Mouse (Mus musculus): ENCODE data around the gene Agap1. TPM values are rescaled to one million over a fixed set of nuclear protein-coding genes. Genes with fewer than 3 reads are reported as not detected.
A peak's percentile ranks its signal among the peaks of the same experiment; 100 is the strongest.

Agap1 gene
- polyA plus RNA-seq, 1 experiment from 2014 or later, result 7.7 TPM

DNA sequence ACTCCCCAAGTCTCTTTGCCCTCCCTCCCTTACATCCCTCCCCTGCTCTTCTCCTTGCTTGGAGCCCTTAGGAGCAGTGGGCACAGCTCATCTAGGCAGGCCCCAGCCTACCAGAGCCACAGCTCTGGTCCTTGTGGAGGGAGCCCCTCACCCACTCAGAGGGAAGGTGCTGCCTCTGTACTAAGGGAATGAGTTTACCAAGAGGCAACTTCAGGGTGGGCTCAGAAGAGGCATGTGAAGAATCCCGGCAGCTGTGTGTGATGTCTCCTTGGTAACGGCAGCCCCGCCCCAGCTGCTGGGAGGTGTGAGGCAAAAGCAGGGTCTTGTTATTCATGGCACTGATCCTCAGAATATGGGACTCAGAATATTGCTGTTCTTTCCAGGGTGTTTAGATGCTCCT is 309.3 kb downstream of the Agap1 start:
- ATAC-seq (ENCODE audit: low FRiP score, low TSS enrichment), result peak; percentile 65; the same call in 1 of the 2 replicates
- Histone ChIP-seq H3K4me3 (ENCODE audit: low read length) (no peak overlapping the region), H3K9ac (replicated peaks; ENCODE audit: low read length) (no peak overlapping the region), H3K4me1 (ENCODE audit: insufficient read depth, low read length) (peaks cover 8% of the 10 kb centered on the region), H3K9me3 (ENCODE audit: low read length) (no peaks in the 10 kb centered on the region), H3K27me3 (ENCODE audit: insufficient read depth, low read length) (no peaks in the 10 kb centered on the region), H3K4me2 (replicated peaks; ENCODE audit: low read depth, low read length) (no peak overlapping the region), H3K36me3 (ENCODE audit: insufficient read depth, low read length) (no peaks in the 10 kb centered on the region), H3K27ac (ENCODE audit: low read length) (no peak overlapping the region)
- WGBS, result 15% methylated on average over 3 of the region's 3 CpGs

DNA sequence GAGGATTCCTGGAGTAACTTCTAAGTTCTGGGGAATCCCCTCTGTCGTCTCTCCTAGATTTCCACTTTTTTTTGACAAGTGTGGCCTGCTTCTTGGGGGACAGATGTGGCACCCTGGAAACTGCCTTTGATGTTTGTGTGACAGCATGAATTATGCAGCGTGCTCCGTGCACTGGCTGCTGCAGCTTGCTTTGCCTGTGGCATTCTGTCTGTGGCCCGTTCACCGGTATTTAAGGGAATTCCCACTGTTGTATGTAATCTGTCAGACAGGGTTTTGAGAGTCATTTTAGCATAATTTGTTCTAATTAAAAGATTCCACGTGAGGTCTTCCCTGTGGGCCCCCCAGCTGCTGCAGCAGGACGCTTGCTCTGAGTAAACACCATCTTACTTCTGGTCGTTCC is 312.3 kb downstream of the Agap1 start:
- no peak overlapping the region for H3K4me3 ChIP-seq (ENCODE audit: low read length)
- H3K4me2 ChIP-seq (replicated peaks; ENCODE audit: low read depth, low read length), result no peak overlapping the region
- H3K36me3 ChIP-seq (ENCODE audit: insufficient read depth, low read length), result peaks cover 7% of the 10 kb centered on the region; the same call in 1 of the 2 replicates
- H3K27me3 ChIP-seq (ENCODE audit: insufficient read depth, low read length), result no peaks in the 10 kb centered on the region
- no peak overlapping the region for H3K27ac ChIP-seq (ENCODE audit: low read length)
- no peaks in the 10 kb centered on the region for H3K9me3 ChIP-seq (ENCODE audit: low read length)
- no peak overlapping the region for H3K9ac ChIP-seq (replicated peaks; ENCODE audit: low read length)
- peaks cover 8% of the 10 kb centered on the region for H3K4me1 ChIP-seq (ENCODE audit: insufficient read depth, low read length)
- ATAC-seq (ENCODE audit: low FRiP score, low TSS enrichment), result no peak
- 56% methylated on average over 8 of the region's 8 CpGs for WGBS

DNA sequence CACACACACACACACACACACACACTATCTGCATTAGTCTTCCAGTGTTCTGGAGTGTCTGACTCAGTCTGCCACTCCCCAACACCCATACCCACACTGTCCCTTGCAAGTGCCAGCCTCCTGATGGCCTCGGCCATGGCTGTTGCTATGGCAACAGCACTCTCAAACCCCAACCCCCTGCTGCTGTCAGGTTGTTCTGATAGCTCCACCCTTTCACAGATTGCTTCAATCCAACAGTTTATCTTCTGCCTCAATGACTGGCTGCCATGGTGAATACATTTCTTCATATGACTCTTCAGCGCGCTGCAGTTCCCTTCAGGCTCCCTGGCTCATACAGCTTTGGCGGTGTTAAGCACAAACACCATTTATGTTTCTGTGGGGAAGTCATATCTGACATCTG is 315.0 kb downstream of the Agap1 start:
- no peak for ATAC-seq (ENCODE audit: low FRiP score, low TSS enrichment)
- WGBS, result 85% methylated on average over 4 of the region's 4 CpGs

GRCm38 (mm10) chr1:89770298-89770697 is 315.7 kb downstream of the Agap1 start:
- no peaks in the 10 kb centered on the region for H3K4me1 ChIP-seq (ENCODE audit: insufficient read depth, low read length)
- peaks cover 7% of the 10 kb centered on the region; the same call in 1 of the 2 replicates for H3K36me3 ChIP-seq (ENCODE audit: insufficient read depth, low read length)
- WGBS, result 70% methylated on average over 1 of the region's 1 CpGs
- no peak overlapping the region for H3K27ac ChIP-seq (ENCODE audit: low read length)
- no peak for ATAC-seq (ENCODE audit: low FRiP score, low TSS enrichment)
- no peak overlapping the region for H3K4me2 ChIP-seq (replicated peaks; ENCODE audit: low read depth, low read length)
- no peaks in the 10 kb centered on the region for H3K27me3 ChIP-seq (ENCODE audit: insufficient read depth, low read length)
- H3K4me3 ChIP-seq (ENCODE audit: low read length), result no peak overlapping the region
- no peaks in the 10 kb centered on the region for H3K9me3 ChIP-seq (ENCODE audit: low read length)
- H3K9ac ChIP-seq (replicated peaks; ENCODE audit: low read length), result no peak overlapping the region

More for the DNA sequence above, 315.0 kb downstream of the Agap1 start:
- H3K9me3 ChIP-seq (ENCODE audit: low read length), result no peaks in the 10 kb centered on the region
- H3K4me2 ChIP-seq (replicated peaks; ENCODE audit: low read depth, low read length), result no peak overlapping the region
- no peak overlapping the region for H3K4me3 ChIP-seq (ENCODE audit: low read length)
- peaks cover 7% of the 10 kb centered on the region; the same call in 1 of the 2 replicates for H3K36me3 ChIP-seq (ENCODE audit: insufficient read depth, low read length)
- H3K4me1 ChIP-seq (ENCODE audit: insufficient read depth, low read length), result no peaks in the 10 kb centered on the region
- no peak overlapping the region for H3K9ac ChIP-seq (replicated peaks; ENCODE audit: low read length)
- H3K27me3 ChIP-seq (ENCODE audit: insufficient read depth, low read length), result no peaks in the 10 kb centered on the region
- no peak overlapping the region for H3K27ac ChIP-seq (ENCODE audit: low read length)

DNA sequence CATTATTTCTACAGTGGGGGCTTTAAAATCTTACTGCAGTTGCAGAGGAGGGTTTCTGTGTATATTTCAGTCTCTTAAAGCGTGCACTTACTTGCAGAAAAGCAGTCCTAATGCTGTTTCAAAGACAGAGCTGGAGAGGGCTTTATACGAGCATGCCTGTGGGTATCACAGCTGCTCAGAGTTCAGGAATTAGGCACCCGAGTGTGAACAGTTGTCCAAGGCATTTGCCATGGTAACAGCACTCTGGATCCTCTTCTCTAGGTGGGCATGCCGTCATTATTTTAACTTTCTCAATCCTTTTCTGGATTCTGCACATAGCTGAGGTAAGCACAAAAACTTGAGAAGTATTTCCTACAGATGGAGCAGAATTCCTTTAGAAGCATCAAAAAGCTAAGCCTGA is 321.1 kb downstream of the Agap1 start:
- ATAC-seq (ENCODE audit: low FRiP score, low TSS enrichment), result no peak
- Histone ChIP-seq H3K4me1 (ENCODE audit: insufficient read depth, low read length) (no peaks in the 10 kb centered on the region), H3K27ac (ENCODE audit: low read length) (no peak overlapping the region), H3K4me3 (ENCODE audit: low read length) (no peak overlapping the region), H3K4me2 (replicated peaks; ENCODE audit: low read depth, low read length) (no peak overlapping the region), H3K36me3 (ENCODE audit: insufficient read depth, low read length) (no peaks in the 10 kb centered on the region), H3K9ac (replicated peaks; ENCODE audit: low read length) (no peak overlapping the region), H3K27me3 (ENCODE audit: insufficient read depth, low read length) (no peaks in the 10 kb centered on the region), H3K9me3 (ENCODE audit: low read length) (no peaks in the 10 kb centered on the region)
- WGBS, result 42% methylated on average over 4 of the region's 4 CpGs

DNA sequence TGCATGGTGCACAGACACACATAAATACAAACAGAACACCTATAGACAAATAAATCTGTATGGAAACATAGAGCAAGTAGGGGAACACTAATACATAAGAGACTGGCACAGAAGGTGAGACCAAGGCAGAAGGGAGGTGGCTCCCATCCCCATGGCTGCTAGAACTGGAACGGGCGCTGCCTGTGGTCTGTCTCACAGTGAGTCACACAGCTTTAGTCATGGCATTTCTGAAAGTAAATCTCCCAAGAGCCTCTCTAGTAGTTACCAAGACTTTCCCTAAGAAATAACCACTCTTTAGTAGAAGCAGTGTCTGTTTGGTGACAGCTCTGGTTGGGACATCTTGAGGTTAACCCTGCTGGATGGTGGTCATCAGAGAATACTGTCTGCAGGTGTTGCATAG is 326.1 kb downstream of the Agap1 start:
- Histone ChIP-seq H3K36me3 (ENCODE audit: insufficient read depth, low read length) (no peaks in the 10 kb centered on the region), H3K27ac (ENCODE audit: low read length) (no peak overlapping the region), H3K4me2 (replicated peaks; ENCODE audit: low read depth, low read length) (no peak overlapping the region), H3K9me3 (ENCODE audit: low read length) (no peaks in the 10 kb centered on the region), H3K4me1 (ENCODE audit: insufficient read depth, low read length) (peaks cover 11% of the 10 kb centered on the region), H3K27me3 (ENCODE audit: insufficient read depth, low read length) (no peaks in the 10 kb centered on the region), H3K4me3 (ENCODE audit: low read length) (no peak overlapping the region), H3K9ac (replicated peaks; ENCODE audit: low read length) (no peak overlapping the region)
- WGBS, result 97% methylated on average over 2 of the region's 2 CpGs
- ATAC-seq (ENCODE audit: low FRiP score, low TSS enrichment), result no peak

DNA sequence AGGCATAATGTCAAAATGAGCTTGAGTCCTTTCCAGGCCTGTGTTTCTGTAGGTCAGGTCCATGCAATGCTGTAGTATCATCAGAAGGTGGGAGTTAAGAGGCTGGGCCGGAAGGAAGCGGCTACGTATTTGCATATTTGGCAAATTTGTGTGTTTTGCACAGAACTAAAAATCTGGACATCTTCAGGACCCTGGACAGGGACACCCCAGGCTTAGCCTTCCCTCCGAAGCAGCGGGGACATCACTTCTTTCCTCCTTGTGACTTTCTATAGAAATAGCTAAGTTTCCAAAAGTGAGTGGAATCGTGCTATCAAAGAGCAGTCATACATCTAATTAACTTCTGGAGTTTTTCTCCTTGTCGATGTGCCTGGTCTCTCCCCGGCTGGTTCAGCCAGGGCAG is 327.3 kb downstream of the Agap1 start:
- no peaks in the 10 kb centered on the region for H3K9me3 ChIP-seq (ENCODE audit: low read length)
- H3K36me3 ChIP-seq (ENCODE audit: insufficient read depth, low read length), result no peaks in the 10 kb centered on the region
- no peaks in the 10 kb centered on the region for H3K27me3 ChIP-seq (ENCODE audit: insufficient read depth, low read length)
- peaks cover 11% of the 10 kb centered on the region for H3K4me1 ChIP-seq (ENCODE audit: insufficient read depth, low read length)
- H3K4me3 ChIP-seq (ENCODE audit: low read length), result no peak overlapping the region
- no peak for ATAC-seq (ENCODE audit: low FRiP score, low TSS enrichment)
- WGBS, result 54% methylated on average over 8 of the region's 8 CpGs
- no peak overlapping the region for H3K9ac ChIP-seq (replicated peaks; ENCODE audit: low read length)
- no peak overlapping the region for H3K27ac ChIP-seq (ENCODE audit: low read length)
- no peak overlapping the region for H3K4me2 ChIP-seq (replicated peaks; ENCODE audit: low read depth, low read length)

DNA sequence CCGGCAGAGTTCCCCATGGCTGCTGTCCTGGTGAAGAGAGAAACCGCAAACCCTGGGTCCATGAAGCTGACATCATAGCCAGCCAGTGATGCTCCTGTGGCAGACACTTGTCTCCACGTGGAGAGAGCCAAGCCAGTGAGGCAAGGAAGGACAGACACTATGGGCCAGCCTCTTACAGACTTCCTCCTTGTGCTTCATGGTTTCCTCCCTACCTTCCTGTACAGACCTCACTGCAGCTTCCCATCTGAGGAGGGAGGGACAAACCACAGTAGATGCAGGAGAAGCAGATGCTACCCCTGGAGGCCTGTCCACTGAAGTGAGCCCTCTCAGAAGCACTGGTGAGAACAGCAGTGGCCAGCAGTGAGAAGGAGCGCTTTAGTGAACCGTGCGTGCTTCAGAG is 332.2 kb downstream of the Agap1 start:
- 88% methylated on average over 6 of the region's 6 CpGs for WGBS
- Histone ChIP-seq H3K27ac (ENCODE audit: low read length) (no peak overlapping the region), H3K4me2 (replicated peaks; ENCODE audit: low read depth, low read length) (no peak overlapping the region), H3K36me3 (ENCODE audit: insufficient read depth, low read length) (peaks cover 15% of the 10 kb centered on the region), H3K4me1 (ENCODE audit: insufficient read depth, low read length) (peaks cover 11% of the 10 kb centered on the region), H3K9ac (replicated peaks; ENCODE audit: low read length) (no peak overlapping the region), H3K9me3 (ENCODE audit: low read length) (no peaks in the 10 kb centered on the region), H3K27me3 (ENCODE audit: insufficient read depth, low read length) (no peaks in the 10 kb centered on the region), H3K4me3 (ENCODE audit: low read length) (no peak overlapping the region)
- ATAC-seq (ENCODE audit: low FRiP score, low TSS enrichment), result no peak

DNA sequence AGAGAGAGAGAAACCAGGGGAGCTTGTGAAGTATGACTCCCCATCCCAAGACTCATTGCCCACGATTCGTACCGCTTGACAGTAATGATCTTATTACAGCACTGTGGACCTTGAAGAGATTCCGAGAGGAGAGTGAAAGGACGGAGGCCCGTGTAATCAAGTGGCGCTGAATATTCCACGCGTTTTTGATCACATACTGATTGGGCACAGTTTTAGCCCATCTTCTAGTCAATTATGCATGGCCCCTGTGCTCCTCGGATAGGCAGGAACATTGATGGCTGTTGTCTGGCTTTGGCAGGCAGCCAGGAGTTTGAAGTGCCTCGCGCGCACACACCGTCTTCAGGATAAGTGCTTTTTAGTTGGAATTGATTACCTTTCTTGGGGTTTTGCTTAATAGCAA is 344.1 kb downstream of the Agap1 start:
- Histone ChIP-seq H3K9me3 (ENCODE audit: low read length) (no peaks in the 10 kb centered on the region), H3K4me3 (ENCODE audit: low read length) (no peak overlapping the region), H3K9ac (replicated peaks; ENCODE audit: low read length) (no peak overlapping the region), H3K36me3 (ENCODE audit: insufficient read depth, low read length) (no peaks in the 10 kb centered on the region; the same call in 1 of the 2 replicates), H3K27ac (ENCODE audit: low read length) (no peak overlapping the region), H3K4me2 (replicated peaks; ENCODE audit: low read depth, low read length) (no peak overlapping the region), H3K4me1 (ENCODE audit: insufficient read depth, low read length) (0 out of 2 replicates have a peak, but pooled peaks cover 2% of the 10 kb centered on the region), H3K27me3 (ENCODE audit: insufficient read depth, low read length) (no peaks in the 10 kb centered on the region)
- 72% methylated on average over 14 of the region's 14 CpGs for WGBS
- no peak for ATAC-seq (ENCODE audit: low FRiP score, low TSS enrichment)

DNA sequence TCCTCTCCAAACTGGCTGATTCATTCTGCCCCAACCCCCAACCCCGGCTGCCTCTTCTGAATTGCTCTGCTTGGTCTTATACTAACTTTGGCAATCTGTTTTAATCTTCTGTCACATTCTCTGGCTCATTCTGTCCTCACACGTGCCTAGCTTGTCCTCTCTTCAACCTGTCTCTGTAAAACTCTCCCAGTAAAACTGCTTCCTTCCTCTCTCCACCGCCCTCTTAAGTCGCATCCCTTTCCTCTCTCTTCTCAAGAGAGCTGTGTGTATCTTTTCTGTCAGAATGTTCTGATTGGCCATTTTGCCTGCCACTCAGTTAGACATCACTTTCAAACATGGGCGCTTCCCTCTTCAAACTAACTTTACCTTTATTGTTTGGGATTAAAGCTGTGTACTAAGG is 346.9 kb downstream of the Agap1 start:
- Histone ChIP-seq H3K27ac (ENCODE audit: low read length) (no peak overlapping the region), H3K27me3 (ENCODE audit: insufficient read depth, low read length) (no peaks in the 10 kb centered on the region), H3K36me3 (ENCODE audit: insufficient read depth, low read length) (peaks cover 6% of the 10 kb centered on the region), H3K4me1 (ENCODE audit: insufficient read depth, low read length) (0 out of 2 replicates have a peak, but pooled peaks cover 2% of the 10 kb centered on the region), H3K9ac (replicated peaks; ENCODE audit: low read length) (no peak overlapping the region), H3K4me3 (ENCODE audit: low read length) (no peak overlapping the region), H3K4me2 (replicated peaks; ENCODE audit: low read depth, low read length) (no peak overlapping the region), H3K9me3 (ENCODE audit: low read length) (no peaks in the 10 kb centered on the region)
- WGBS, result 81% methylated on average over 5 of the region's 5 CpGs
- no peak for ATAC-seq (ENCODE audit: low FRiP score, low TSS enrichment)
